Mouse (Mus musculus): ENCODE results near the gene Hnf4a. TPM values are rescaled to one million over a fixed set of nuclear protein-coding genes. Genes with fewer than 3 reads are reported as not detected.
"Not testable (repeated sequence)": the region's sequence is repeated elsewhere in the genome, so short reads cannot be mapped to it uniquely, and the experiment has no call there.

Hnf4a gene
- polyA plus RNA-seq (2012; rRNA removed): 330 and 464 TPM in 2 replicates

GRCm38 (mm10) chr2:163506300-163507004 lies at the start of gene Hnf4a:
TSS of gene Hnf4a (plus strand) at chr2:163506808.
- WGBS: 28% methylated on average over 10 of the region's 10 CpGs
- peak; percentile 75 for DNase-seq (ENCODE audit: low read depth, low spot score)

- 34% methylated on average over 27 of the region's 27 CpGs for WGBS
- no peak for DNase-seq (ENCODE audit: low read depth, low spot score)
These were observed 47.9 kb upstream of the Hnf4a start for GRCm38 (mm10) chr2:163458539-163459265.

GRCm38 (mm10) chr2:163459380-163459779 lies 47.2 kb upstream of the Hnf4a start:
- no peak for DNase-seq (ENCODE audit: low read depth, low spot score)
- 40% methylated on average over 10 of the region's 10 CpGs for WGBS

- no peak for DNase-seq (ENCODE audit: low read depth, low spot score)
- WGBS: 89% methylated on average over 8 of the region's 8 CpGs
These were observed 46.0 kb upstream of the Hnf4a start for GRCm38 (mm10) chr2:163460622-163461021.

GRCm38 (mm10) chr2:163461307-163461706 lies 45.3 kb upstream of the Hnf4a start:
- DNase-seq (ENCODE audit: low read depth, low spot score): not testable (repeated sequence)
- 95% methylated on average over 9 of the region's 9 CpGs for WGBS

- 64% methylated on average over 5 of the region's 5 CpGs for WGBS
- DNase-seq (ENCODE audit: low read depth, low spot score): no peak
These were observed 44.2 kb upstream of the Hnf4a start for GRCm38 (mm10) chr2:163462386-163462785.

- DNase-seq (ENCODE audit: low read depth, low spot score): no peak
- 78% methylated on average over 11 of the region's 11 CpGs for WGBS
These were observed 43.8 kb upstream of the Hnf4a start for GRCm38 (mm10) chr2:163462801-163463200.

GRCm38 (mm10) chr2:163463251-163463769 lies 43.3 kb upstream of the Hnf4a start:
- no peak for DNase-seq (ENCODE audit: low read depth, low spot score)
- WGBS: 52% methylated on average over 10 of the region's 10 CpGs

DNA sequence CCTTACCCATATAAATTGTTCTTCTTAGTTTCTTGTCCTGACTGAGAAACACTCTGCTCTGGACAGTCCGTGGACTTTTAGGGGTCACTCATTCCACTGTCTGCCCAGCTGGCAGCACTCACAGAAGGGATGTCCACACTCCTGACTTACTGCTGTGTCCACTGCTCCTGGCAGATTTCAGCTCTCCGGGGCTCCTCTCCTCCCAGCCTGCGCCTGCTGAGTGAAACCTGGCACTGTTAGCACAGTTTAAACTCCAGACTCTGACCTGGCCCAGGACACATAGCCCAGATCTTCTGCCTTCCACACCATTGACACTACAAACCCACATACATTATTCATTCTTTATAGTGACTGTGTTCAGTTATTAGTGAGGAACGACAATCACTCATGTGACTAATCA lies 42.6 kb upstream of the Hnf4a start:
- no peak for DNase-seq (ENCODE audit: low read depth, low spot score)

DNA sequence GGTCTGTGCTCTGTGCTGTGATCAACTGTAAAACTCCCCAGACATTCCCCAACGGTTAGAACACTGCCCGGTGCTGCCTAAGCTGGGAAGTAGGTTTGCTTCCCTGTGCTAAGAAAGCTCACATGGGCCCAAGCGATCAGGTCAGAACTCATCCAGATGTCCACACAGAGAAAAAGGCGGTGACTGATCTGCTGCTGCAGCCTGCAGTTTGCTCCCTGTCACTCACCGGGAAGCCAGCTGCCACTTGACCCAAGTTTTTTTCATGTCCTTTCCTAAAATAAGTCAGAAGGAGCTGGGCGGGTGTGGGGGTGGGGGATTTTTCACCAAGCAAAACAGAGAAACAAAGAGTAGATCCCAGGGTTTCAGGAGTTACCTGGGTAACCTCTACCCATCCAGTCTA lies 42.0 kb upstream of the Hnf4a start:
- WGBS: 72% methylated on average over 6 of the region's 6 CpGs
- no peak for DNase-seq (ENCODE audit: low read depth, low spot score)

More for the DNA sequence above, 42.6 kb upstream of the Hnf4a start:
- 69% methylated on average over 4 of the region's 4 CpGs for WGBS

DNA sequence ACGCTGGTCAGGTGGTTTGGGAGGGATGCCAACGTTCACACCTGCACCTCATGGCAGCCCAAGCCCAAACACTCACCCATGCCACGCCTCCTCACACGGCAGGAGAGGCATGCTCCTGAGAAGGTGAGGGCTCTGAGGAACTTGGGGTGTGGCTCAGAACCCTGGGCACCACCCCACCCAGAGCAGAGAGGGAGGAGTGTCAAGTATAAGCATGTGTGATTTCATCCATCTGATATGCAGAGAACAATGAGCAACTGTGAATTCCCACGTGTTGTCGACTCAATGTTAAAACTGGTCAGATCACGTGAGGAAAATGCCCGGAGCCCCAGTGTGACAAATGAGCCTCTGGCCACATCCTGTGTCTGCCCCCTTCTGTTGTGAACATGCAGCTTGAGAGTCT lies 39.8 kb upstream of the Hnf4a start:
- DNase-seq (ENCODE audit: low read depth, low spot score): no peak
- 30% methylated on average over 8 of the region's 8 CpGs for WGBS

GRCm38 (mm10) chr2:163467585-163467984 lies 39.0 kb upstream of the Hnf4a start:
- no peak for DNase-seq (ENCODE audit: low read depth, low spot score)
- 94% methylated on average over 6 of the region's 6 CpGs for WGBS

DNA sequence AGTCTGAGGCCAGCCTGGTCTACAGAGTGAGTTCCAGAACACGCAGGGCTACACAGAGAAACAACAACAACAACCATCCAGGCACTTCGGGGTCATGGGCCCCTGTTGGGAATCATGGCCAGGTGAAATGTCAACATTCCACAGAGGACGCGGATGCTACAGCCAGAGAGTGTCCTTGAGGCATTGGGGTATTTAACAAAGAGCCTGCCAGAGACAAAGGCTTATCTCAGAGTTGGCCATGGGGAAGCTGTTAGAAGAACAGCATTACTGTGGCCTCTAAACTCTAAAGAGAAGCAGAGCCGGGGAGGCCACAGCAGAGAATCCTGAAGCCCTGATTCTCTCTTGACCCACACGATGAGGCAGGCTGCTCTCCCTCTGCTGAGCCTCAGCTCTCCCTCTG lies 37.7 kb upstream of the Hnf4a start:
- no peak for DNase-seq (ENCODE audit: low read depth, low spot score)
- WGBS: 89% methylated on average over 6 of the region's 6 CpGs

DNA sequence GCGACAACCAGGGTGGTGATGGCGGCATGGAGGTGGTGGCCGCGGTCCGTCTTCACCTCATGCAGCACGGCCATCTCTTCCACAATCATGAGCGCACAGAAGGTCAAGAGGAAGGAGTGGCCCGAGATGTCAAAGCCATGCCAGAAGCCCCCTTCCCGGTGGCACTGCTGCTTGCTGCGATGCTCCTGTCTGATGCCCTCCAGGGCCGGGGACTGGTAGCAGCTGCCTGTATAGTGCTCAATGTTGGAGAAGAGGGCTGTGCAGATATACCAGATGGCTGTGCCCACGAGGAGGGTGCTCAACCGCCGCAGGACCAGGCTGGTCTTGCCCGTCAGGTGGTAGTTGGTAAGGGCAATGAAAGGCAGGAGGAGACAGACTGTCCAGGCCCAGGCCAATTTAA lies 36.9 kb upstream of the Hnf4a start:
- DNase-seq (ENCODE audit: low read depth, low spot score): no peak
- 96% methylated on average over 15 of the region's 15 CpGs for WGBS

DNA sequence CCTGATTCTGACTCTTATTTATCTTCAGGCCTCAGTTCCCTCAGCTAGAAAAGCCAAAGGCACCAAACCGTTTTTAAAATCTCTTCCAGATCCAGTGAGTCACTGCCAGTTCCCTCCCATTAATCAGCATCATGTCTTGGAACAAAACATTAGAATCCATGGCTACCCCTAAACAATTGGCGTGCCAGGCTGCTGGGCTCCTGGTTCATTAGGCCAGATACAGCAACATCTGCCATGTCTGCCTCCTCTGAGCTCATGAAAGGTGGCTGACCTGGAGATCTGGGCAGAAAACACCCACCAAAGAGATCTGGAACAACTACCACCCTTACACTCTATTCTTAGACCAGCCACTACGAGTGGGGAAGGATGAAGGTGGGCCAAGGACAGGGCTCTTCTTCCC lies 35.5 kb upstream of the Hnf4a start:
- no peak for DNase-seq (ENCODE audit: low read depth, low spot score)
- 57% methylated on average over 3 of the region's 3 CpGs for WGBS

GRCm38 (mm10) chr2:163471710-163472465 lies 34.7 kb upstream of the Hnf4a start:
- DNase-seq (ENCODE audit: low read depth, low spot score): no peak
- WGBS: under 1% methylated on average over 36 of the region's 36 CpGs

DNA sequence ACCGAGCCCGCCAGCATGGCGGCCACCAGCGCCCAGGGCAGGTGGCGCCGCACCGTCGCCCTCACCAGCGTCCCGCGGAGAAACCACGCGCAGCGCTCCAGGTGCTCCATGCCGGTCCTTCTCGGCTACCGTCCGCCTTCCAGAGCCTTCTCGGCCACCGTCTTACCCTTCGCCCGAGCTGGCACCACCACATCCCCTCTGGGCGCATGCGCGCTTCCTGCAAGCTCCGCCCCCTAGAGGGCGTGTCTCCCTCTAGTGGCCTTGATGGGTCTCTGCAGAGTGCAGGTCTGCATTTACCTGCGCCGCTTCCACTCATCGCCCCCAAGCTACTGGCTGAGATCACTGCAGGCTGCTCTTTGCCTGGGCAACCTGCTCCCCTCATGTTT lies 34.1 kb upstream of the Hnf4a start, which contains the start of gene Fitm2:
Gene Fitm2 (minus strand): TSS at position 164 of the 386 bp plus-strand sequence.
- DNase-seq (ENCODE audit: low read depth, low spot score): peak; percentile 86
- WGBS: under 1% methylated on average over 30 of the region's 30 CpGs

DNA sequence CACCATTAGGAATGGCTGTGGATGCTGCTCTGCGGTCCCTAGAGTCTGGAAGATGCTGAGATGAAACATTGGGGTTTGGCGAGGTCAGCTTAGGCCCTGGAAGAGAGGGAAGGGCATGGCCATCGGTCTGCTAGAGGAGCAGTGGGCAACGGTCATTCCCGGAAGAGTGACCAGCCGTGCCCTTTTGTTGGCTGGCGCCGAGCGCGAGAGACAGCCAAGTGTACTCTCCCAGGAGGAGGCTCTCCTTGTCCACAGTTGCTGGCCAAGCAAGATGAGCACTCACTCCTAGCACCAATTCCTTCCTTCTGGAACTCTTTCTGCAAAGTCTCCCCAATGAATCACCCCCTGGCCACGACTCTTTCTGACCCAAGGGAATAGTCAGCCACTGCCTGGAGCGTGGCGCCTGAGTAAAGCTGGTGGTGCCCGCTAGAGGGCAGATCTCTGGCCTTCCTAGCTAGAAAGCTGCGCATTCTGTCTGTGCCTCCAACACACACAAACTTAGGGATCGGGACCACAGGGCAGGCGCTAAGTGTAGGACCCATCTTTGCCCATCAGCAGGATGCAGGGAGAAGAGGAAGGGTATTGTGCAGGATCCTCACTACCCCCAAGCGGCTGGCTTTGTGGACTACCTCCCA lies 26.3 kb upstream of the Hnf4a start:
- no peak for DNase-seq (ENCODE audit: low read depth, low spot score)

DNA sequence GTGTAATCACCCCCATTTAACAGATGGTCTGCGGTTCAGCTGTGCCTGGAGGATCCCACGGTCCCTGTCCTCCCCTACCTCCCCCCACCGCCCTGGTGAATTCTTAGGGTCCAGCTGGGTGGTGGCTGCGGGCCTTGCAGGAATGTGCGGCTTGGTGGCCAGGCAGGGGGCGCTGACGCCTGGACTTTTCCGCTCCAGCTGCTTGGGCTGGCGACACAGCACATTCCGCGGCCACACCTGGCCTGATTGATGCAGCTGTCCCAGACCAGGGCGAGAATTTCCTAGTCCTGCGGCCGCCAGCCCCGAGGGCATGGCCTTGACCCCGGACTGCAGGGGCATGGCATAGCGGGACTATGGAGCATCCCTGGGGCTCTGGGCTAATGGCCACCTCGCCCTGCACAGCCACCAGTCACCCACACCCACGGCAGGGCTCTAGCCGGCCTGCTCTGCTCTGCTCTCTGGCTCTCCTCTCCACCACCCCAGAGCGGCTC lies 25.0 kb upstream of the Hnf4a start:
- no peak for DNase-seq (ENCODE audit: low read depth, low spot score)

More for the DNA sequence above, 26.3 kb upstream of the Hnf4a start:
- 64% methylated on average over 18 of the region's 18 CpGs for WGBS

More for the DNA sequence above, 25.0 kb upstream of the Hnf4a start:
- 3% methylated on average over 21 of the region's 21 CpGs for WGBS
